Mouse (Mus musculus) heart, embryonic 11.5 days (tissue): ENCODE results near the gene Nnmt. TPM values are rescaled to one million over a fixed set of nuclear protein-coding genes. Genes with fewer than 3 reads are reported as not detected.

Experiments
- ATAC-seq: fragments of 200-750 bp; cut with Nextera tagmentation; replicated peaks from 2 replicates; pipeline ENCODE4 v1.8.0; 2017; ENCODE audit warnings: moderate library complexity; ENCODE audit not compliant: insufficient number of reproducible peaks, low FRiP score, low TSS enrichment
- H3K27ac ChIP-seq: fragments of 300-500 bp; sonication (generic); 2 replicates; pipeline ENCODE4 v1.5.1; 2014; ENCODE audit warnings: mild to moderate bottlenecking, low read depth, low read length
- H3K27me3 ChIP-seq: fragments of 300-500 bp; sonication (generic); 2 replicates; pipeline ENCODE4 v1.6.1; 2014; ENCODE audit warnings: mild to moderate bottlenecking, low read length, mixed read lengths; ENCODE audit not compliant: control insufficient read depth, insufficient read depth
- H3K36me3 ChIP-seq: fragments of 300-500 bp; sonication (generic); 2 replicates; pipeline ENCODE4 v1.6.1; 2014; ENCODE audit warnings: mild to moderate bottlenecking, low read length, moderate library complexity, mixed read lengths; ENCODE audit not compliant: control insufficient read depth, insufficient read depth
- H3K4me1 ChIP-seq: fragments of 300-500 bp; sonication (generic); 2 replicates; pipeline ENCODE4 v1.6.1; 2014; ENCODE audit warnings: low read length; ENCODE audit not compliant: control insufficient read depth, insufficient read depth
- H3K4me2 ChIP-seq: fragments of 300-500 bp; sonication (generic); 2 replicates; pipeline ENCODE4 v1.6.1; 2014; ENCODE audit warnings: mild to moderate bottlenecking, moderate library complexity
- H3K4me3 ChIP-seq: fragments of 300-500 bp; sonication (generic); 2 replicates; pipeline ENCODE4 v1.5.1; 2014; ENCODE audit warnings: low read depth, low read length
- H3K9ac ChIP-seq: fragments of 300-500 bp; sonication (generic); 2 replicates; pipeline ENCODE4 v1.6.1; 2014; ENCODE audit warnings: mild to moderate bottlenecking, low read depth, low read length, moderate library complexity
- H3K9me3 ChIP-seq: fragments of 300-500 bp; sonication (generic); replicated peaks from 2 replicates; pipeline ENCODE4 v1.6.1; 2016; ENCODE audit warnings: low read length; ENCODE audit not compliant: control insufficient read depth
- WGBS: fragments of 180-500 bp; shearing (Covaris S2); extraction: QIAGEN DNeasy Blood & Tissue Kit; methylation state at CpG from one replicate; pipeline ENCODE4 v1.1.7; 2014; ENCODE audit not compliant: insufficient replicate concordance; 5-methylcytosine and 5-hydroxymethylcytosine counted together
- polyA plus RNA-seq: library from polyadenylated mRNA; unstranded; fragments of >200 nt; fragmentation: Nextera tagmentation; extraction: Ambion mirVana; gene quantifications from 2 replicates; pipeline ENCODE4 v1.2.1, GENCODE M21; 2014

The Nnmt gene
- polyA plus RNA-seq, 1 experiment from 2014 or later, result 3.4 TPM

GRCm38 (mm10) chr9:48618111-48618510, 13.2 kb upstream of the Nnmt start:
- peak overlapping the region; percentile 59 for H3K4me2 ChIP-seq
- no peaks in the 10 kb centered on the region for H3K4me1 ChIP-seq
- no peak overlapping the region for H3K4me3 ChIP-seq
- no peak overlapping the region for H3K27ac ChIP-seq
- peaks cover 3% of the 10 kb centered on the region; the same call in 1 of the 2 replicates for H3K27me3 ChIP-seq
- H3K36me3 ChIP-seq, result no peaks in the 10 kb centered on the region
- no peak overlapping the region for H3K9ac ChIP-seq
- ATAC-seq, result no peak
- no peaks in the 10 kb centered on the region for H3K9me3 ChIP-seq
- WGBS, result 61% methylated on average over 8 of the region's 8 CpGs

GRCm38 (mm10) chr9:48617511-48618010, 12.6 kb upstream of the Nnmt start:
- Histone ChIP-seq H3K4me3 (no peak overlapping the region), H3K9me3 (no peaks in the 10 kb centered on the region), H3K9ac (no peak overlapping the region), H3K4me1 (no peaks in the 10 kb centered on the region), H3K4me2 (no peak overlapping the region), H3K27ac (no peak overlapping the region), H3K36me3 (no peaks in the 10 kb centered on the region), H3K27me3 (peaks cover 3% of the 10 kb centered on the region; the same call in 1 of the 2 replicates)
- 62% methylated on average over 3 of the region's 3 CpGs for WGBS
- no peak for ATAC-seq

DNA sequence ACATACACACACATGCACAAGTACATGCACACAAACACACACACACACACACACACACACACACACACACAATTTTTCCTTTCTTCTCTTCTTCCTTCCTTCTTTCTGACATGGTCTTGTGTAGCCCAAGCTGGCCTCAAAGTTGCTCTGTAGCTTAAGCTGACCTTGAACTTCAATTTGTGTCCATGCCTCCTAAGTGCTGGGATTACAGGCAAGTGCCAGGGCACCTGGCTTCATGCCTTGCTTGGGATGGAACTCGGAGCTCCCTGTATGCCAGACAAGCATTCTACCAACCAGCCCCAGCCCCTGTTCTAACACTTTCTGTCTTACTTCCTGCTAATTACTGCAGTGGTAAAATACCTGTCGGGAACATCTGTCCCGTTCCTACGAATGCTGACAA, 8.3 kb upstream of the Nnmt start:
- WGBS, result 84% methylated on average over 4 of the region's 4 CpGs
- H3K27ac ChIP-seq, result no peak overlapping the region
- H3K4me3 ChIP-seq, result no peak overlapping the region
- H3K27me3 ChIP-seq, result no peaks in the 10 kb centered on the region
- no peaks in the 10 kb centered on the region for H3K9me3 ChIP-seq
- H3K4me2 ChIP-seq, result no peak overlapping the region
- no peaks in the 10 kb centered on the region for H3K4me1 ChIP-seq
- ATAC-seq, result no peak
- H3K36me3 ChIP-seq, result no peaks in the 10 kb centered on the region
- H3K9ac ChIP-seq, result no peak overlapping the region

GRCm38 (mm10) chr9:48612542-48612941, 7.6 kb upstream of the Nnmt start:
- H3K4me3 ChIP-seq, result no peak overlapping the region
- no peak overlapping the region for H3K9ac ChIP-seq
- no peaks in the 10 kb centered on the region for H3K9me3 ChIP-seq
- H3K36me3 ChIP-seq, result no peaks in the 10 kb centered on the region
- H3K27me3 ChIP-seq, result no peaks in the 10 kb centered on the region
- no peak overlapping the region for H3K27ac ChIP-seq
- no peaks in the 10 kb centered on the region for H3K4me1 ChIP-seq
- no peak for ATAC-seq
- WGBS, result 74% methylated on average over 5 of the region's 5 CpGs
- no peak overlapping the region for H3K4me2 ChIP-seq

DNA sequence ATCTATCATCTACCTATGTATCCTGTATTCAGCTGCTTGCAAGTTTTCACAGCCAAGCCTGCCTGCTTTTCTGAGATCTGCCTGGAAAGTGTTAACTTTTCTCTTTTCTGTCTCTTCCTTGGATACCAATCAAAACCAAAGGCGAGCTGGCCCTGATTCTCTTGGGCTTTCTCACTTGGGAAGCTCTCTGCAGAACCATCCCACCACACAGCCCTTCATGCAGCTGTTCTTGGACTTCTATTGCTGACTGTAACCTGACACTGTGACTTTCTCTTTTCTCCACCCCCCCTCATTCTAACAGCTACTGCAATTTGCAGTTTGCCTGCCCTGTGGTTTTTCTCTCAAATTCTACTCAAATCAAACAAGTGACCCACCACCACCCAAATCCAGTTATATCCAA, 6.1 kb upstream of the Nnmt start:
- H3K9me3 ChIP-seq, result no peaks in the 10 kb centered on the region
- no peak overlapping the region for H3K27ac ChIP-seq
- 17% methylated on average over 1 of the region's 1 CpGs for WGBS
- no peak overlapping the region for H3K4me2 ChIP-seq
- no peaks in the 10 kb centered on the region for H3K27me3 ChIP-seq
- H3K4me3 ChIP-seq, result no peak overlapping the region
- no peaks in the 10 kb centered on the region for H3K4me1 ChIP-seq
- H3K36me3 ChIP-seq, result no peaks in the 10 kb centered on the region
- no peak for ATAC-seq
- H3K9ac ChIP-seq, result no peak overlapping the region

GRCm38 (mm10) chr9:48609734-48610133, 4.8 kb upstream of the Nnmt start:
- Histone ChIP-seq H3K9me3 (no peaks in the 10 kb centered on the region), H3K9ac (no peak overlapping the region), H3K4me3 (no peak overlapping the region), H3K4me1 (no peaks in the 10 kb centered on the region), H3K27ac (no peak overlapping the region), H3K4me2 (no peak overlapping the region), H3K27me3 (no peaks in the 10 kb centered on the region), H3K36me3 (no peaks in the 10 kb centered on the region)
- 68% methylated on average over 4 of the region's 4 CpGs for WGBS
- no peak for ATAC-seq

- Histone ChIP-seq H3K4me3 (no peak overlapping the region), H3K9me3 (no peaks in the 10 kb centered on the region), H3K4me1 (no peaks in the 10 kb centered on the region), H3K27me3 (no peaks in the 10 kb centered on the region), H3K27ac (no peak overlapping the region), H3K4me2 (no peak overlapping the region), H3K9ac (no peak overlapping the region), H3K36me3 (no peaks in the 10 kb centered on the region)
- WGBS, result 79% methylated on average over 7 of the region's 7 CpGs
- ATAC-seq, result no peak
Observed at GRCm38 (mm10) chr9:48607417-48607816, 2.5 kb upstream of the Nnmt start.

- no peaks in the 10 kb centered on the region for H3K4me1 ChIP-seq
- H3K36me3 ChIP-seq, result no peaks in the 10 kb centered on the region
- H3K4me2 ChIP-seq, result no peak overlapping the region
- H3K9ac ChIP-seq, result no peak overlapping the region
- 83% methylated on average over 7 of the region's 7 CpGs for WGBS
- H3K4me3 ChIP-seq, result no peak overlapping the region
- ATAC-seq, result no peak
- H3K27me3 ChIP-seq, result no peaks in the 10 kb centered on the region
- H3K27ac ChIP-seq, result no peak overlapping the region
- no peaks in the 10 kb centered on the region for H3K9me3 ChIP-seq
Observed at GRCm38 (mm10) chr9:48606171-48606570, 1.2 kb upstream of the Nnmt start.

DNA sequence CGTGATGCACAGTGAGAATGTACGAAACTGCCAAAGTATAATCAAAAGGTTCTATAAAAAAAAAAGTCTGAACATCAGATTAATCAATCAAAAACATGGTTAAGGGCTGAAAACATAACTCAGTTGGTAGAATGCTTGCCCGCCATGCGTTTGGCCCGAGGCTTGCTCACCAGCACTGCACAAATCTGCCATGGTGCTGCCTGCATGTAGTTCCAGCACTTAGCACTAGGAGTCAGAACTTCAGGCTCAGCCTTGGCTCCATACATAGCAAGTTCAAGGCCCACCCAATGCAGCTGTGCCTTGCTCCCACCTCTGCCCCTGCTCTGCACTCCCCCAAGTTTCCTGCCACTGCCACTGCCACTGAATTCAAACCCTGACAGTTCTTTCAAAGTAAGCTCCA, 744 bp upstream of the Nnmt start:
- no peak for ATAC-seq
- no peaks in the 10 kb centered on the region for H3K27me3 ChIP-seq
- H3K4me2 ChIP-seq, result no peak overlapping the region
- 79% methylated on average over 5 of the region's 5 CpGs for WGBS
- no peaks in the 10 kb centered on the region for H3K36me3 ChIP-seq
- H3K9me3 ChIP-seq, result no peaks in the 10 kb centered on the region
- H3K4me3 ChIP-seq, result no peak overlapping the region
- no peak overlapping the region for H3K9ac ChIP-seq
- H3K27ac ChIP-seq, result no peak overlapping the region
- no peaks in the 10 kb centered on the region for H3K4me1 ChIP-seq
